Mouse (Mus musculus) skeletal muscle tissue, adult 2 months (tissue): ENCODE measurements at regions not wholly inside any gene's neighbourhood (a gene's known extent, or its start where the extent isn't known, plus 50 kb on each side); places are given as distances from the start of the nearest gene placed in this dataset.

Experiments used
- DNase-seq: peaks from one replicate; pipeline ENCODE4 v3.0.0-alpha.2; 2012; ENCODE audit warnings: low read depth, low spot score

GRCm38 (mm10) chr13:90293697-90294647 is 204.6 kb upstream of the Xrcc4 start:
- no peak for DNase-seq

GRCm38 (mm10) chr13:90292905-90293304 is 203.5 kb upstream of the Xrcc4 start:
- no peak for DNase-seq

- no peak for DNase-seq
Measured at GRCm38 (mm10) chr13:90292124-90292523, 202.7 kb upstream of the Xrcc4 start.

GRCm38 (mm10) chr13:90280976-90281375 is 191.6 kb upstream of the Xrcc4 start:
- DNase-seq, result no peak

- DNase-seq, result no peak
Measured at GRCm38 (mm10) chr13:90279786-90280382, 190.5 kb upstream of the Xrcc4 start.

GRCm38 (mm10) chr13:90279355-90279754 is 189.9 kb upstream of the Xrcc4 start:
- DNase-seq, result peak; percentile 23

GRCm38 (mm10) chr13:90259071-90259742 is 169.8 kb upstream of the Xrcc4 start:
- no peak for DNase-seq

GRCm38 (mm10) chr13:90252981-90253380 is 163.6 kb upstream of the Xrcc4 start:
- no peak for DNase-seq

GRCm38 (mm10) chr13:90245997-90246765 is 156.8 kb upstream of the Xrcc4 start:
- DNase-seq, result no peak

GRCm38 (mm10) chr13:90238331-90238730 is 148.9 kb upstream of the Xrcc4 start:
- DNase-seq, result no peak

GRCm38 (mm10) chr13:90233986-90234385 is 144.6 kb upstream of the Xrcc4 start:
- DNase-seq, result no peak

GRCm38 (mm10) chr13:90233561-90233960 is 144.2 kb upstream of the Xrcc4 start:
- DNase-seq, result no peak

- DNase-seq, result no peak
Measured at GRCm38 (mm10) chr13:90229106-90229505, 139.7 kb upstream of the Xrcc4 start.

GRCm38 (mm10) chr13:90226212-90226611 is 136.8 kb upstream of the Xrcc4 start:
- DNase-seq, result no peak

- no peak for DNase-seq
Measured at GRCm38 (mm10) chr13:90212390-90212789, 123.0 kb upstream of the Xrcc4 start.

GRCm38 (mm10) chr13:90207875-90208274 is 118.5 kb upstream of the Xrcc4 start:
- no peak for DNase-seq
